13 mouse cellular contexts compared by ENCODE assay signal in the genomic region with DNA sequence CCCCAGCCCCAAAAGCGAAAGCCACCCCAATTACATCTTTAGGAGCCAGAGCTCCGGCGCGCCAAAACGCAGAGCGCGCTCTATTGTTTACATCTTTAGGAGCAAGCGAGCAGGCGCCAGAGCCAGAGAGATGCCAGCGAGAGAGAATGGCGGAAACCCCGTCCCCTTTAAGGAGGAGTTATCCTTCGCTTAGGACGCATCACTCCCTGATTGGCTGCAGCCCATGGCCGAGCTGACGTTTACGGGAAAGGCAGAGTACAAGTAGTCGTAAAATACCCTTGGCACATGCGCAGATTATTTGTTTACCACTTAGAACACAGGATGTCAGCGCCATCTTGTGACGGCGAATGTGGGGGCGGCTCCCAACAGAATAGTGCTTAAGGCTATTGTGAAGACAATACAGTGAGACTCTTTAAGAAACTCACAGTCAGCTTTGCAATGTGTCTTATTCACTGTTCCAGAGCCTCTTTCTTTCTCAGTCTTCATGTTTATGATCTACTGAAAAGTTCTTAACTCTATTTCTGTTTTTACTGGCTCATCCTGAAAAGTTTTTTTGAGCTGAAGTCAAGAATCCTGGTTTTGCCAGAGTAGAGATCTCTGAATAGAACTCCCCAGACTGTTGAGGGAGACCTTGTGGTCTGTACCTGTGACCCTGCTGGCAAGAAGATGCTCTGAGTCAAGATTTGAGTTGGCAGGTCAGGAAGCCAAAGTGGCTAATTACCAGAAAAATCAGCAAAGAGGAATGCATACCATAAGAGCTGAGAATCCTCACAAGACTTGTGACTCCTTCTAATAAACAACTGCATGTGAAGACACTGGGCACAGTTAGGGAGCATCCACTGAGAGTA. TPM values are rescaled to one million over a fixed set of nuclear protein-coding genes. Genes with fewer than 3 reads are reported as not detected.
A peak's percentile ranks its signal among the peaks of the same experiment; 100 is the strongest.
DNase-seq lines count a peak whose midpoint lies in the region; ATAC-seq and TF ChIP-seq lines count a peak whose summit lies in the region.
"Not testable (repeated sequence)": the region's sequence is repeated elsewhere in the genome, so short reads cannot be mapped to it uniquely, and the experiment has no call there.
"Had no signal": no experiment of that assay in that cellular context is flagged by ENCODE, and none has a peak within 500 bp of the region (broad histone marks: within the 10 kb centered on the region; RNA-seq: fewer than 3 reads in every experiment).

No protein-coding gene starts in this region.

- TF ChIP-seq CTCF in cerebellum, adult 2 months (IDR thresholded peaks at IDR 0.05; ENCODE audit: borderline replicate concordance, insufficient read depth, low read depth, low read length); liver, adult 2 months (IDR thresholded peaks at IDR 0.05; ENCODE audit: low read depth, low read length): not testable (repeated sequence)

- H3K36me3 ChIP-seq in forebrain, embryonic 10.5 days (replicated peaks); heart, embryonic 12.5 days; hindbrain, embryonic 15.5 days; liver, adult 2 months (ENCODE audit: control insufficient read depth, insufficient read depth, low read length); midbrain, embryonic 10.5 days; neural tube, embryonic 12.5 days: not testable (repeated sequence)

- not testable (repeated sequence) for H3K9me3 ChIP-seq in forebrain, embryonic 10.5 days; heart, embryonic 12.5 days (replicated peaks); hindbrain, embryonic 15.5 days; midbrain, embryonic 10.5 days (replicated peaks); neural tube, embryonic 12.5 days

- not testable (repeated sequence) for TF ChIP-seq POLR2A in cerebellum, adult 2 months (IDR thresholded peaks at IDR 0.05; ENCODE audit: borderline replicate concordance, insufficient read depth, low read length); liver, adult 2 months (IDR thresholded peaks at IDR 0.05; ENCODE audit: extremely low read depth, insufficient read depth, low read length)

- H3K9ac ChIP-seq in heart, embryonic 12.5 days; hindbrain, embryonic 15.5 days; liver, adult 2 months (ENCODE audit: low read depth, low read length); neural tube, embryonic 12.5 days: not testable (repeated sequence)

- H3K4me2 ChIP-seq in heart, embryonic 12.5 days: peak overlapping the region; percentile 34; the same call in 1 of the 2 replicates
- H3K4me2 ChIP-seq in hindbrain, embryonic 15.5 days: peak overlapping the region; percentile 30
- H3K4me2 ChIP-seq in neural tube, embryonic 12.5 days (replicated peaks): not testable (repeated sequence)

- not testable (repeated sequence) for ATAC-seq in heart, embryonic 12.5 days (ENCODE audit: insufficient number of reproducible peaks, low FRiP score)
- ATAC-seq in hindbrain, embryonic 15.5 days (ENCODE audit: low FRiP score, low read depth): peak; percentile 78; the same call in 1 of the 2 replicates
- ATAC-seq in neural tube, embryonic 12.5 days (ENCODE audit: low FRiP score, low read depth): peak; percentile 81

- H3K4me1 ChIP-seq in cerebellum, adult 2 months (ENCODE audit: control insufficient read depth, insufficient read depth, low read length); forebrain, embryonic 10.5 days; heart, embryonic 12.5 days (replicated peaks); hindbrain, embryonic 15.5 days (replicated peaks); liver, adult 2 months (ENCODE audit: control insufficient read depth, insufficient read depth, low read length); midbrain, embryonic 10.5 days; neural tube, embryonic 12.5 days: not testable (repeated sequence)

- not testable (repeated sequence) for H3K27ac ChIP-seq in cerebellum, adult 2 months (ENCODE audit: insufficient read depth, low read length); heart, embryonic 12.5 days (ENCODE audit: poor library complexity, severe bottlenecking); hindbrain, embryonic 15.5 days (replicated peaks); liver, adult 2 months (replicated peaks; ENCODE audit: insufficient read depth, low read depth, low read length); neural tube, embryonic 12.5 days
- 0 out of 2 replicates have a peak overlapping the region, but pooled peaks have one; percentile 20 for H3K27ac ChIP-seq in forebrain, embryonic 10.5 days
- peak overlapping the region; percentile 17; the same call in 1 of the 2 replicates for H3K27ac ChIP-seq in midbrain, embryonic 10.5 days (replicated peaks)

- not testable (repeated sequence) for H3K27me3 ChIP-seq in cerebellum, adult 2 months (ENCODE audit: control insufficient read depth, insufficient read depth, low read length); forebrain, embryonic 10.5 days (ENCODE audit: poor library complexity, severe bottlenecking); heart, embryonic 12.5 days (replicated peaks); hindbrain, embryonic 15.5 days; liver, adult 2 months (ENCODE audit: control insufficient read depth, insufficient read depth, low read length); midbrain, embryonic 10.5 days (ENCODE audit: low read depth, poor library complexity, severe bottlenecking); neural tube, embryonic 12.5 days (replicated peaks)

- 28% methylated on average over 6 of the region's 23 CpGs for WGBS in cerebellum, adult 2 months
- 43% methylated on average over 5 of the region's 23 CpGs for WGBS in forebrain, embryonic 10.5 days
- WGBS in heart, embryonic 12.5 days: 41% methylated on average over 5 of the region's 23 CpGs
- WGBS in hindbrain, embryonic 15.5 days: 77% methylated on average over 6 of the region's 23 CpGs
- WGBS in liver, adult 2 months: 48% methylated on average over 6 of the region's 23 CpGs
- 51% methylated on average over 6 of the region's 23 CpGs for WGBS in midbrain, embryonic 10.5 days
- WGBS in neural tube, embryonic 12.5 days: 64% methylated on average over 5 of the region's 23 CpGs

- peak overlapping the region; percentile 14 for H3K4me3 ChIP-seq in cerebellum, adult 2 months (replicated peaks; ENCODE audit: insufficient read depth, low read depth, low read length)
- H3K4me3 ChIP-seq in forebrain, embryonic 10.5 days: peak overlapping the region; percentile 37
- H3K4me3 ChIP-seq in heart, embryonic 12.5 days: peak overlapping the region; percentile 26
- peak overlapping the region; percentile 28 for H3K4me3 ChIP-seq in hindbrain, embryonic 15.5 days
- H3K4me3 ChIP-seq in liver, adult 2 months (ENCODE audit: insufficient read depth, low read depth, low read length); midbrain, embryonic 10.5 days; neural tube, embryonic 12.5 days: not testable (repeated sequence)

- H3K79me2 ChIP-seq in liver, adult 2 months (ENCODE audit: control insufficient read depth, insufficient read depth, low read length): not testable (repeated sequence)

- DNase-seq in cerebellum, adult 2 months; forebrain, embryonic 10.5 days (ENCODE audit: extremely low spot score, low spot score); midbrain, embryonic 10.5 days (ENCODE audit: low spot score): not testable (repeated sequence)
- DNase-seq in liver, adult 2 months (ENCODE audit: extremely low read depth, low read depth, low spot score): peak; percentile 8

RNA-seq across cellular contexts. Expression of a gene that starts 41.7 kb away (rescaled TPM):
- not detected in 2 replicates for polyA plus RNA-seq in cerebellum, adult 2 months (2012; rRNA removed)
- polyA plus RNA-seq in forebrain, embryonic 10.5 days (2016; fragmentation: Nextera tagmentation; extraction: Ambion mirVana): not detected in 2 replicates
- not detected in 2 replicates for polyA plus RNA-seq in heart, embryonic 12.5 days (2016; fragmentation: Nextera tagmentation; extraction: Ambion mirVana)
- not detected in 2 replicates for polyA plus RNA-seq in hindbrain, embryonic 15.5 days (2015; fragmentation: Nextera tagmentation; extraction: Ambion mirVana)
- 29.1 and 173 TPM in 2 replicates for total RNA-seq in liver, adult 2 months (2014; rRNA removed)
- 0.48 and 1.7 TPM in 2 replicates for polyA plus RNA-seq in liver, adult 2 months (2012; rRNA removed)
- not detected in 2 replicates for polyA plus RNA-seq in midbrain, embryonic 10.5 days (2016; fragmentation: Nextera tagmentation; extraction: Ambion mirVana)
- polyA plus RNA-seq in neural tube, embryonic 12.5 days (2016; fragmentation: Nextera tagmentation; extraction: Ambion mirVana): not detected in 2 replicates
- total RNA-seq: adrenal gland, adult 8-10 months; gastrocnemius, postnatal 4 days; heart, postnatal 14 days; layer of hippocampus, postnatal 14 days; left cerebral cortex, postnatal 25 days; megakaryocyte, adult 5-6 weeks had no signal

RNA-seq across cellular contexts. Expression of a gene that starts 42.0 kb away (rescaled TPM):
- 21.7 and 27.4 TPM in 2 replicates for polyA plus RNA-seq in cerebellum, adult 2 months (2012; rRNA removed)
- polyA plus RNA-seq in forebrain, embryonic 10.5 days (2016; fragmentation: Nextera tagmentation; extraction: Ambion mirVana): 14.6 and 16.6 TPM in 2 replicates
- polyA plus RNA-seq in heart, embryonic 12.5 days (2016; fragmentation: Nextera tagmentation; extraction: Ambion mirVana): 4.7 and 5.0 TPM in 2 replicates
- polyA plus RNA-seq in hindbrain, embryonic 15.5 days (2015; fragmentation: Nextera tagmentation; extraction: Ambion mirVana): 40.1 and 44.4 TPM in 2 replicates
- total RNA-seq in liver, adult 2 months (2014; rRNA removed): 0.46 and 1.8 TPM in 2 replicates
- 0.88 and 1.3 TPM in 2 replicates for polyA plus RNA-seq in liver, adult 2 months (2012; rRNA removed)
- 13.9 and 17.0 TPM in 2 replicates for polyA plus RNA-seq in midbrain, embryonic 10.5 days (2016; fragmentation: Nextera tagmentation; extraction: Ambion mirVana)
- 22.7 and 23.6 TPM in 2 replicates for polyA plus RNA-seq in neural tube, embryonic 12.5 days (2016; fragmentation: Nextera tagmentation; extraction: Ambion mirVana)
